Mouse (Mus musculus) stomach, embryonic 16.5 days (tissue): ENCODE results near the gene Slc25a41. TPM values are rescaled to one million over a fixed set of nuclear protein-coding genes. Genes with fewer than 3 reads are reported as not detected.

Experiments used
- ATAC-seq: fragments of 200-750 bp; cut with Nextera tagmentation; 2 replicates; pipeline ENCODE4 v1.8.0; 2017; ENCODE audit warnings: moderate number of reproducible peaks, moderate TSS enrichment; ENCODE audit not compliant: insufficient read depth, low FRiP score
- H3K27ac ChIP-seq: fragments of 300-500 bp; sonication (generic); 2 replicates; pipeline ENCODE4 v1.5.1; 2014; ENCODE audit warnings: low read length
- H3K27me3 ChIP-seq: fragments of 300-500 bp; sonication (generic); 2 replicates; pipeline ENCODE4 v1.6.1; 2014; ENCODE audit warnings: low read length, control low read depth, mixed read lengths; ENCODE audit not compliant: control insufficient read depth, insufficient read depth
- H3K36me3 ChIP-seq: fragments of 300-500 bp; sonication (generic); 2 replicates; pipeline ENCODE4 v1.6.1; 2014; ENCODE audit warnings: low read length; ENCODE audit not compliant: control insufficient read depth, insufficient read depth
- H3K4me1 ChIP-seq: fragments of 300-500 bp; sonication (generic); 2 replicates; pipeline ENCODE4 v1.6.1; 2014; ENCODE audit warnings: low read length, control low read depth, mixed read lengths; ENCODE audit not compliant: control insufficient read depth, insufficient read depth
- H3K4me2 ChIP-seq: fragments of 300-500 bp; sonication (generic); 2 replicates; pipeline ENCODE4 v1.6.1; 2014; ENCODE audit warnings: low read depth, low read length, mixed read lengths
- H3K4me3 ChIP-seq: fragments of 300-500 bp; sonication (generic); replicated peaks from 2 replicates; pipeline ENCODE4 v1.5.1; 2014; ENCODE audit warnings: mild to moderate bottlenecking, low read length
- H3K9ac ChIP-seq: fragments of 300-500 bp; sonication (generic); 2 replicates; pipeline ENCODE4 v1.6.1; 2014; ENCODE audit warnings: low read length
- H3K9me3 ChIP-seq: fragments of 300-500 bp; sonication (generic); replicated peaks from 2 replicates; pipeline ENCODE4 v1.6.1; 2016; ENCODE audit warnings: low read length, control low read depth; ENCODE audit not compliant: control insufficient read depth
- WGBS: fragments of 180-500 bp; shearing (Covaris S2); extraction: QIAGEN DNeasy Blood & Tissue Kit; methylation state at CpG from one replicate; pipeline ENCODE4 v1.1.7; 2014; 5-methylcytosine and 5-hydroxymethylcytosine counted together
- polyA plus RNA-seq: library from polyadenylated mRNA; unstranded; fragments of >200 nt; fragmentation: Nextera tagmentation; extraction: Ambion mirVana; gene quantifications from 2 replicates; pipeline ENCODE4 v1.2.1, GENCODE M21; 2015

The Slc25a41 gene
- not detected in 2 replicates for polyA plus RNA-seq

DNA sequence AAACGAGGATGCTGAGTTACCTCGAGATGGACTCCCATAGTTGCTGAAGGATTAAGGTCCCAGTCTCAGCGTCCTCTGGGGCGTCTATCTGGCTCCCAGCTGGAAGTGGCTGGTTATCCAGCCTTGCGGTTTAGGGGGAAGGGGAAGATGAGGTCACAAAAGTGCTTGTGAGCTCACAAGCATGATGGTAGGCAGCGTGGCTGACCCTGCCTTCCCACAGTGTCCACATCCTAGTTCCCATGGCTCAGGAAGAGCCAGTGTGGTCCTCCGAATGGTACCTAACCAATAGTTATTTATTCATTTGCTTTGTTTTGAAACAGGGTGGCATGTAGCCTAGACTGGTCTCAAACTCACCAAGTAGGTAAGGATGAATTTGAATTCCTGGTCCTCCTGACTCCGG is at the start of gene Slc25a41:
Gene Slc25a41, minus strand, starts transcription at position 101 of the 400 bp plus-strand sequence.
- WGBS = 75% methylated on average over 8 of the region's 8 CpGs
- no peak within 1 kb of the TSS for H3K27ac ChIP-seq
- H3K4me2 ChIP-seq = no peak within 1 kb of the TSS
- H3K36me3 ChIP-seq = no peaks in the 10 kb centered on the region
- no peaks in the 10 kb centered on the region; the same call in 1 of the 2 replicates for H3K4me1 ChIP-seq
- ATAC-seq = no peak
- no peaks in the 10 kb centered on the region for H3K9me3 ChIP-seq
- H3K27me3 ChIP-seq = no peaks in the 10 kb centered on the region
- no peak within 1 kb of the TSS for H3K4me3 ChIP-seq
- no peak within 1 kb of the TSS for H3K9ac ChIP-seq

DNA sequence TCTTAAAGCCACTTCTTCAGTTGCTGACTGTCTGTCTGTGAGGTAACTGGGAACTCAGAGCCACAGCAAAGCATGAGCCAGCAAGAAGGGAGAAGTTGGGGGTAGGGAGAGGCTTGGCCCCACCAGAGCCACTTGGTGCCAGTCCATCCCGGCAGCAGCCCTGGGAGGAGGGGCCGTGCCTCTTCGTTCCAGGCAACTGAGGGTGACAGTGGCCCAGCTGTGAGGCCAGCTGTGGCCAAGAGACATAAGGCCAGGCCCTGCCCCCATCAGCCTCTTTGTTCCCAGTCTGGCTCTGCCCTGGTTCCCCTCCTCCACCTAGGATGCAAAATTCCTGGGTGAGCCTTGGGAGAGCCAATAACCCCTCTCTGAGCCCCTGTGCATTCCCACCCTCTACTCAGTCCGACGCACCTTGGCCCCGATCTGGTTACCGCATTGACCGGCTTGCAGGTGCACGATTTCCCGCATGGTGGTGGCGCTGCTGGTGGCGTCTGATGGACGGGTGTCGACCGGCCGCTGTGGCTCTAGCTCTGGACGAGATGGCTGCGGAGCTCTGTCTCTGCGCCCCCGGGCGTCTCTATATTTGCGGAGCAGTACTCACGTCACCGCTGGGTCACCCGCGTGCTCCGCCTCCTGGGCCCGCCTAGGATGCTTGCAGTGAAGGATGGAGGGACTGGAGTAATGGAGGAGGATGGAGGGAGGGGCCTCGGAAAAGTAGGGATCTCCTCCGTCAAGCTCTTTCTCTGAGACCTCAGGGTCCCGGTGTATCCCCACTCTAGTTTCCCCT is 45.8 kb upstream of the Slc25a41 start, which contains the start of gene Tubb4a:
Gene Tubb4a, minus strand, starts transcription at position 734 of the 784 bp plus-strand sequence.
- H3K9ac ChIP-seq = peak within 1 kb of the TSS; percentile 49; the same call in 1 of the 2 replicates

GRCm38 (mm10) chr17:57085970-57086757 is 44.7 kb upstream of the Slc25a41 start:
- no peak overlapping the region for H3K4me2 ChIP-seq
- H3K9ac ChIP-seq = no peak overlapping the region
- no peaks in the 10 kb centered on the region for H3K9me3 ChIP-seq
- H3K36me3 ChIP-seq = no peaks in the 10 kb centered on the region
- H3K4me3 ChIP-seq = no peak overlapping the region
- ATAC-seq = no peak
- H3K4me1 ChIP-seq = peaks cover 7% of the 10 kb centered on the region; the same call in 1 of the 2 replicates
- H3K27ac ChIP-seq = no peak overlapping the region
- WGBS = 84% methylated on average over 11 of the region's 11 CpGs
- no peaks in the 10 kb centered on the region; the same call in 1 of the 2 replicates for H3K27me3 ChIP-seq

More for the DNA sequence above, 45.8 kb upstream of the Slc25a41 start, which contains the start of gene Tubb4a:
- H3K9me3 ChIP-seq = no peaks in the 10 kb centered on the region
- no peaks in the 10 kb centered on the region; the same call in 1 of the 2 replicates for H3K27me3 ChIP-seq
- ATAC-seq = peak; percentile 68
- no peak within 1 kb of the TSS for H3K27ac ChIP-seq
- H3K4me1 ChIP-seq = peaks cover 7% of the 10 kb centered on the region; the same call in 1 of the 2 replicates
- peak within 1 kb of the TSS; percentile 61 for H3K4me2 ChIP-seq
- 1% methylated on average over 31 of the region's 31 CpGs for WGBS
- peak within 1 kb of the TSS; percentile 39 for H3K4me3 ChIP-seq
- H3K36me3 ChIP-seq = no peaks in the 10 kb centered on the region

DNA sequence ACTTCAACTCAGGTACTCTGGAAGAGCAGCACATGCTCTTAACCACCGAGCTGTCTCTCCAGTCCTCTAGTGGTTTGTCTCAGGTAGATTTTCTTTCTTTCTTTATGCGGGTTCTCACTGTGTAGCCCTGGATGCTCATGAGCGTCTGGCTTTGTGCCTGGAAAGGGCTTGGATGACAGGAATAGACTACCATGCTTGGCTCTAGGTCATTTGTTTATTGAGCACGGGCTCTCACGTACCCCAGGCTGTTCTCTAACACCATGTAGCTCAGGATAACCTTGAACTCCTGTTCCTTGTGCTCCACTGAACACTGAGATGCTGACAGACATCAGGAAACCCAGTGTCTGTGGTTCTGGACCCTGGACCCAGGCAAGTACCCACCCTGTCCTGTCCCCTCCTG is 41.0 kb upstream of the Slc25a41 start:
- Histone ChIP-seq H3K9me3 (no peaks in the 10 kb centered on the region), H3K9ac (no peak overlapping the region), H3K36me3 (no peaks in the 10 kb centered on the region), H3K4me1 (peaks cover 12% of the 10 kb centered on the region), H3K27ac (no peak overlapping the region), H3K4me2 (no peak overlapping the region), H3K4me3 (no peak overlapping the region), H3K27me3 (no peaks in the 10 kb centered on the region; the same call in 1 of the 2 replicates)
- no peak for ATAC-seq
- 81% methylated on average over 5 of the region's 5 CpGs for WGBS

DNA sequence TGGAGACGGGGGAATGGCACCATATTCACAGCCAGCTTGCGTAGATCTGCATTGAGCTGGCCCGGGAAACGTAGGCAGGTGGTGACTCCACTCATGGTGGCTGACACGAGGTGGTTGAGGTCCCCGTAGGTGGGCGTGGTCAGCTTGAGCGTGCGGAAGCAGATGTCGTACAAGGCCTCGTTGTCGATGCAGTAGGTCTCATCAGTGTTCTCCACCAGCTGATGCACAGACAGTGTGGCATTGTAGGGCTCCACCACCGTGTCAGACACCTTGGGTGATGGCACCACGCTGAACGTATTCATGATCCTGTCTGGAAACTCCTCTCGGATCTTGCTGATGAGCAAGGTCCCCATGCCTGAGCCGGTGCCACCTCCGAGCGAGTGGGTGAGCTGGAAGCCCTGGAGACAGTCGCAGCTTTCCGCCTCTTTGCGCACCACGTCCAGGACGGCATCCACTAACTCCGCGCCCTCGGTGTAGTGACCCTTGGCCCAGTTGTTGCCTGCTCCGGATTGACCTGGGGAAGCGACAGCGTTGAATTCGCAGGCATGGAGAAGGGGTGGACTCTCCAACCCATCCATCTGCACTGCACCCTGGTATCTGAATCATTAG is 39.9 kb upstream of the Slc25a41 start:
- Histone ChIP-seq H3K4me2 (no peak overlapping the region), H3K9me3 (no peaks in the 10 kb centered on the region), H3K27ac (no peak overlapping the region), H3K9ac (no peak overlapping the region), H3K4me3 (no peak overlapping the region), H3K4me1 (peaks cover 4% of the 10 kb centered on the region; the same call in 1 of the 2 replicates), H3K27me3 (no peaks in the 10 kb centered on the region), H3K36me3 (no peaks in the 10 kb centered on the region)
- WGBS = 92% methylated on average over 31 of the region's 31 CpGs
- ATAC-seq = no peak

DNA sequence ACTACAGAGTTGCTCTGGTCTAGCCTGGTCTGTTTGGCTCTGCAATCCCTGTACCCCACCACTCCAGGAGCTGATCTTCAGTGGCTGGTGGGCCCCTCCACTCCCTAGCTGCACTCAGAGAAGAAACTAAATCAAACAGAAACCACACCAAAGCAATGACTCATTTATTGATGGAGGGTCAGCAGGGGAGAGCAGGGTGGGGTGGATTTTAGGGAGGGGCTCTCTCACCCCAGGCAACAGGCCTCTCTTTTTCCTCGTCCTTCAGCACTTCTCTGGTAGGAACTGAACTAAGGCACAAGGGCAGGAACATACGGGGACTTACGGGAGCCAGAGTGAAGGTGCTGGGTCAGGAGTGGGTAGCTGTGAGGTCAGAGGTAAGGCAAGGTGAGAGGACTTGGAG is 38.5 kb upstream of the Slc25a41 start:
- 52% methylated on average over 3 of the region's 3 CpGs for WGBS
- H3K27me3 ChIP-seq = no peaks in the 10 kb centered on the region
- H3K4me1 ChIP-seq = peaks cover 4% of the 10 kb centered on the region; the same call in 1 of the 2 replicates
- peak; percentile 39; the same call in 1 of the 2 replicates for ATAC-seq
- no peaks in the 10 kb centered on the region for H3K9me3 ChIP-seq
- H3K36me3 ChIP-seq = no peaks in the 10 kb centered on the region
- no peak overlapping the region for H3K9ac ChIP-seq
- no peak overlapping the region for H3K4me3 ChIP-seq
- H3K4me2 ChIP-seq = no peak overlapping the region
- H3K27ac ChIP-seq = peak overlapping the region; percentile 51; the same call in 1 of the 2 replicates

GRCm38 (mm10) chr17:57078336-57078735 is 36.9 kb upstream of the Slc25a41 start, which contains the start of gene Dennd1c:
Gene Dennd1c, minus strand, starts transcription at chr17:57078514.
- Histone ChIP-seq H3K9ac (peak within 1 kb of the TSS; percentile 57), H3K9me3 (no peaks in the 10 kb centered on the region), H3K4me1 (peaks cover 4% of the 10 kb centered on the region; the same call in 1 of the 2 replicates), H3K4me2 (no peak within 1 kb of the TSS), H3K27me3 (no peaks in the 10 kb centered on the region), H3K27ac (no peak within 1 kb of the TSS), H3K36me3 (no peaks in the 10 kb centered on the region), H3K4me3 (no peak within 1 kb of the TSS; the same call in 1 of the 2 replicates)
- ATAC-seq = 0 out of 2 replicates have a peak, but pooled peaks have one; percentile 9
- 37% methylated on average over 6 of the region's 6 CpGs for WGBS

DNA sequence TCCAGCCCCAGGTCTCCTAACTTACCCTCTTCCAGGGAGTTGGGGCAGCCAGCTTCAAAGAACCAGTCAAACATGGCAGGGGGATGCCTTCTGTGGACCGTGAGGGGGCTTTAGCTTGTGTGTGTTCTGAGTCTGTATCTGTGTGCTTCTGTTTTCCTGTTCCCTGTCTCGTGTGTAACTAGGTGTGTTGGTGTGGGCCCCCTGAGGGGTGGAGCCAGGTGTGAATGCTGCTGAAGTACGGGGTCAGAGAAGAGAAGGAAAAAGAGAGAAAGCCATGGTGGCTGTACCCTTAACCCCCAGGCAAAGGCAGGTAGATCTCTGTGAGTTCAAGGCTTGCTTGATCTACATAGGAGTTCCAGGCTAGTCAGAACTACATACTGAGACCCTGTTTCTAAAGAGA is 35.5 kb upstream of the Slc25a41 start:
- no peaks in the 10 kb centered on the region for H3K27me3 ChIP-seq
- 40% methylated on average over 3 of the region's 3 CpGs for WGBS
- H3K27ac ChIP-seq = no peak overlapping the region
- H3K4me3 ChIP-seq = no peak overlapping the region
- H3K9me3 ChIP-seq = no peaks in the 10 kb centered on the region
- no peak overlapping the region for H3K9ac ChIP-seq
- H3K4me1 ChIP-seq = peaks cover 4% of the 10 kb centered on the region; the same call in 1 of the 2 replicates
- no peaks in the 10 kb centered on the region for H3K36me3 ChIP-seq
- no peak for ATAC-seq
- no peak overlapping the region for H3K4me2 ChIP-seq
